Mouse (Mus musculus) erythroblast, embryonic 14.5 days (primary cell): ENCODE measurements around the gene Prkce. TPM values are rescaled to one million over a fixed set of nuclear protein-coding genes. Genes with fewer than 3 reads are reported as not detected.
A peak's percentile ranks its signal among the peaks of the same experiment; 100 is the strongest.

Experiments used
- H3K27me3 ChIP-seq: 2 replicates; pipeline ENCODE4 v1.6.1; 2012; ENCODE audit warnings: inconsistent platforms; ENCODE audit not compliant: control insufficient read depth
- H3K36me3 ChIP-seq: 2 replicates; pipeline ENCODE4 v1.6.1; 2012; ENCODE audit warnings: mild to moderate bottlenecking, inconsistent platforms; ENCODE audit not compliant: control insufficient read depth
- H3K4me1 ChIP-seq: 2 replicates; pipeline ENCODE4 v1.6.1; 2012; ENCODE audit warnings: inconsistent platforms; ENCODE audit not compliant: control insufficient read depth
- H3K4me3 ChIP-seq: replicated peaks from 2 replicates; pipeline ENCODE3; 2012; ENCODE audit warnings: moderate library complexity, mild to moderate bottlenecking, inconsistent platforms
- H3K9me3 ChIP-seq: 2 replicates; pipeline ENCODE4 v1.6.1; 2012; ENCODE audit warnings: low read length, inconsistent platforms, mixed read lengths; ENCODE audit not compliant: control insufficient read depth
- GATA1 ChIP-seq: IDR thresholded peaks from 2 replicates; pipeline ENCODE4 v1.6.1; 2012; ENCODE audit warnings: low read length, inconsistent platforms, mixed read lengths
- TAL1 ChIP-seq: IDR thresholded peaks from 3 replicates; pipeline ENCODE4 v1.6.1; 2012; ENCODE audit warnings: low read length, inconsistent platforms, mixed read lengths
- polyA plus RNA-seq: library from polyadenylated mRNA; stranded (reverse); fragments of >175 nt; gene quantifications from 2 replicates; pipeline ENCODE4 v1.2.3, GENCODE M21; 2012

Prkce gene
- polyA plus RNA-seq, 1 experiment, result 0.04 TPM

GRCm38 (mm10) chr17:86601116-86601515 lies 433.5 kb downstream of the Prkce start:
- Histone ChIP-seq H3K36me3 (no peaks in the 10 kb centered on the region), H3K4me1 (no peaks in the 10 kb centered on the region), H3K9me3 (no peaks in the 10 kb centered on the region), H3K27me3 (no peaks in the 10 kb centered on the region), H3K4me3 (no peak overlapping the region)
- no peak for TF ChIP-seq TAL1
- no peak for TF ChIP-seq GATA1

- TF ChIP-seq TAL1 (no peak), GATA1 (no peak)
- H3K27me3 ChIP-seq, result no peaks in the 10 kb centered on the region
- no peaks in the 10 kb centered on the region for H3K9me3 ChIP-seq
- no peaks in the 10 kb centered on the region for H3K36me3 ChIP-seq
- no peak overlapping the region for H3K4me3 ChIP-seq
- no peaks in the 10 kb centered on the region for H3K4me1 ChIP-seq
These were observed 434.3 kb downstream of the Prkce start for GRCm38 (mm10) chr17:86601901-86602300.

GRCm38 (mm10) chr17:86603848-86604444 lies 436.4 kb downstream of the Prkce start:
- Histone ChIP-seq H3K27me3 (no peaks in the 10 kb centered on the region), H3K4me3 (no peak overlapping the region), H3K4me1 (no peaks in the 10 kb centered on the region), H3K9me3 (no peaks in the 10 kb centered on the region), H3K36me3 (no peaks in the 10 kb centered on the region)
- TF ChIP-seq GATA1 (peak; percentile 55; the same call in 1 of the 2 replicates), TAL1 (no peak)

GRCm38 (mm10) chr17:86607981-86608380 lies 440.4 kb downstream of the Prkce start:
- Histone ChIP-seq H3K4me1 (peaks cover 26% of the 10 kb centered on the region), H3K4me3 (no peak overlapping the region), H3K9me3 (no peaks in the 10 kb centered on the region), H3K36me3 (no peaks in the 10 kb centered on the region), H3K27me3 (no peaks in the 10 kb centered on the region)
- no peak for TF ChIP-seq GATA1
- no peak for TF ChIP-seq TAL1

DNA sequence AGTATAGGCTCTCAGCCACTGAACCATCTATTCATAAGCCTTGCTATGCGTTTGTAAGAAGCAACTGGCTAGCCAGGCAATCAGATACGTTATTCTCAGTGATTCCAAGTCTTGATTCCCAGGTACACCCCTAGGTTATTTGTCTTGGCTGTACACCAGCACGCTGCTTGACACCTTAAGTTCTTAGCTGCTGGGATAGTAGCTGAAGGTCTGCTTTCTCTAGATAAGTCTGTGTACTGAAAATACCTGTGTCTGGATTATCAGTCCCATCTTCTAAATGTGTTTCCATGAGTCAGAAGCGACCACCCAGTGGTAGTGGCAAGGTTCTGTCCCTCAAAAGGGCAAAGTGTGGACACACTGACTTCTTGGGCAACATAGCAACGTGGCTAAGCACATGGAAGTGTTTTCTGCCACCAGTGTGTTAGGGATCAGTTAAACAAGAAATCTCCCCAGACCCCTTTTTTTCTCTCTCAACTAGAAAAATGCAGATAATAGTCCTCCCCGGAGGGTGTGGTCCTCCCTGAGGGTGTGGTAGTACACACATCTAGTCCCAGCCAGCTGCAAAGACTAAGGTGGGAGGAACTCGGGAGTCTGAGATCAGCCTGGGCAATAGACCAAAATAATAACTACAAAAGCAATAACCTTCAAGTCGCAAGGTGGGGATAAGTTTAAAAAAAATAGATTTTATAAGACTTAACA lies 442.8 kb downstream of the Prkce start:
- H3K9me3 ChIP-seq, result no peaks in the 10 kb centered on the region
- no peaks in the 10 kb centered on the region for H3K36me3 ChIP-seq
- H3K4me3 ChIP-seq, result no peak overlapping the region
- peaks cover 26% of the 10 kb centered on the region for H3K4me1 ChIP-seq
- H3K27me3 ChIP-seq, result no peaks in the 10 kb centered on the region
- no peak for TF ChIP-seq GATA1
- no peak for TF ChIP-seq TAL1

DNA sequence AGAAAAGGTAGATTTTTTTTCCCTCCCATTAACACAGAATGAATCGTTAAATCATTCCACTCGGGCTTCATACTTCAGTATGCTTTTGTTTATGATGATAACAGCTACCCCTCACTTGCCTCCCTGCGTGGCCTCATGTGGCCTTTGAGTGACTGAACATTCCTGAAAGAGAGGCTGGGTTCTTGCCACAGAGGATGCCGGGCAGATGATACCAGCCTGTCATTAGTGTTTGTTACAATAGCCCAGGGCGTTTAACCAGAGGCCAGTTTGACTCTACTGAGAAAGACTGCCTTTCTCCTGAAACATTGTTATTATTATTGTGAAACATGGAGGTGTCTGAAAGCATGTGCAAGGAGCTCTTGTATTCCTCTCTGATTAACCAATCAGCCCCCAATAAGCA lies 444.2 kb downstream of the Prkce start:
- Histone ChIP-seq H3K4me3 (no peak overlapping the region), H3K27me3 (no peaks in the 10 kb centered on the region), H3K36me3 (no peaks in the 10 kb centered on the region), H3K9me3 (no peaks in the 10 kb centered on the region), H3K4me1 (peaks cover 26% of the 10 kb centered on the region)
- TF ChIP-seq TAL1, result no peak
- TF ChIP-seq GATA1, result no peak

DNA sequence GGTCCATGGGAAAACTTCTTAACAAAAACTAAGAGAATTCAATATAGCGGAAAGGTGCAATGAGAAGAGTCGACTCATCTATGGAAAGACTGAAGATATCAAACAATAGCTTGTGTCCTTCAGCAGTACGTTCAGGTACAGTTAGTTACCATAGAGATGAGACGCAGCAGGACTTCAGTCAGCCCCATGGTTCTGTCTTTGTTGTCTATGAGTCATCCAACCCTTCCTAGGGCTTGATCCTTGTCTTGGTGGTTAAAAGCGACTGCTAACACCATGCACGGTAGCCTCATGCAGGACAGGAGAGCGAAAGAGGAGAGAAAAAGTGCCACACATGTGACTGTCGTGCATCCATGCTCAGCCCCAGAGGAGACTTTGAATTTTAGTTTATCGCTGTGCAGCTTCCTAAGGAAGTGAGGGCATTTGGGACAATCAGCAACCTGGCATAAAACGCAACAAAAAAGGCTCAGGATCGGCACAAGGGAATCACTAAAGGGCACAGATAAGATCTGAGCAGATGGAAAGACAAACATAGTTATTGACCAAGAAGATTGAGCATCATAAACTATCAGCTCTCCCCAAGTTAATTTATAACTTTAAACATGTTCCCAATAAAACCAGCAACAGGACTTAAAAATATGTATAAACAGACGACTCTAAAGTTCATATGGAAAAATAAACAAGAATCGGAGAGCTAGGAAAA lies 448.2 kb downstream of the Prkce start:
- TF ChIP-seq TAL1 (no peak), GATA1 (no peak)
- no peaks in the 10 kb centered on the region for H3K9me3 ChIP-seq
- no peaks in the 10 kb centered on the region for H3K36me3 ChIP-seq
- H3K27me3 ChIP-seq, result no peaks in the 10 kb centered on the region
- peaks cover 14% of the 10 kb centered on the region for H3K4me1 ChIP-seq
- no peak overlapping the region for H3K4me3 ChIP-seq

- Histone ChIP-seq H3K4me3 (no peak overlapping the region), H3K9me3 (no peaks in the 10 kb centered on the region), H3K4me1 (no peaks in the 10 kb centered on the region), H3K36me3 (no peaks in the 10 kb centered on the region), H3K27me3 (no peaks in the 10 kb centered on the region)
- TF ChIP-seq TAL1, result no peak
- TF ChIP-seq GATA1, result no peak
These were observed 450.1 kb downstream of the Prkce start for GRCm38 (mm10) chr17:86617570-86618237.

DNA sequence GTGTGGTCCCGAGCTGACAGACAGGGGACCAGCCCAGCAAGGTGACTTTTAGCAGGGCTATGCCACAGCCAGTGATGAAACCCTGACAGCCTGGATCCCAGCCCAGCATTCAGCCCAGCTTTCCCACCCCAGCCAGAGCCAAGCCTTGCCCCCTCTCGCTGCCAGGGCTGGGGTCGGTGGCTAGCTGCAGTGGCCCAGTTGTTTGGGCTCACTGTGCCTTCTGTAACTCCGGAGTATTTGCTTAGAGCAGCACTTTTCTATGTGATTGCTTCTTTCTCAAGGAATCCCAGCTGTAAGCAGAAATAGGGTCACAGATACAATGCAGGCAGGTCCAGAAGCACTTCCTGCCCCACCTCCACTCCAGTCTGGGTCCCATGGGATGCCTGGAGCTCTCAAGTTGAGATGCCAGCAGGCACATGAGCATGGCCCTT lies 450.9 kb downstream of the Prkce start:
- no peak for TF ChIP-seq TAL1
- TF ChIP-seq GATA1, result no peak
- Histone ChIP-seq H3K4me1 (no peaks in the 10 kb centered on the region), H3K36me3 (no peaks in the 10 kb centered on the region), H3K4me3 (no peak overlapping the region), H3K27me3 (no peaks in the 10 kb centered on the region), H3K9me3 (no peaks in the 10 kb centered on the region)
